Mouse (Mus musculus) ES-E14 (cell line): ENCODE results near the gene Polr1d. TPM values are rescaled to one million over a fixed set of nuclear protein-coding genes. Genes with fewer than 3 reads are reported as not detected.

Experiments used
- DNase-seq: peaks from one replicate; pipeline ENCODE4 v3.0.0-alpha.2; 2013; ENCODE audit warnings: low read depth, low spot score
- H3K27ac ChIP-seq: 2 replicates; pipeline ENCODE4 v1.5.1; 2012; ENCODE audit warnings: low read depth, mild to moderate bottlenecking, low read length, moderate library complexity, mixed read lengths; ENCODE audit not compliant: poor library complexity, insufficient read depth, severe bottlenecking
- H3K36me3 ChIP-seq: 2 replicates; pipeline ENCODE4 v1.6.1; 2012; ENCODE audit warnings: mild to moderate bottlenecking, low read length, moderate library complexity, mixed read lengths; ENCODE audit not compliant: control insufficient read depth, poor library complexity, insufficient read depth, severe bottlenecking
- H3K4me1 ChIP-seq, 2 experiments: fragments of 150-350 bp in 1 of 2; sonication (generic) in 1 of 2; 2 replicates each; pipeline ENCODE4 v1.6.1; 2012; ENCODE audit warnings: low read length in 2 of 2, mild to moderate bottlenecking in 1 of 2, mixed read lengths in 1 of 2; ENCODE audit not compliant: control insufficient read depth in 2 of 2, insufficient read depth in 2 of 2, poor library complexity in 1 of 2
- H3K4me3 ChIP-seq, 2 experiments: fragments of 150-350 bp in 1 of 2; sonication (generic) in 1 of 2; 2 replicates each; pipeline ENCODE4 v1.5.1; 2012; ENCODE audit warnings: low read length in 2 of 2, low read depth in 1 of 2, mild to moderate bottlenecking in 1 of 2, mixed read lengths in 1 of 2; ENCODE audit not compliant: insufficient read depth in 1 of 2, poor library complexity in 1 of 2, severe bottlenecking in 1 of 2
- H3K9ac ChIP-seq: 2 replicates; pipeline ENCODE4 v1.6.1; 2012; ENCODE audit warnings: low read depth, mild to moderate bottlenecking, low read length, mixed read lengths; ENCODE audit not compliant: poor library complexity, insufficient read depth, severe bottlenecking
- H3K9me3 ChIP-seq: fragments of 150-350 bp; sonication (generic); 2 replicates; pipeline ENCODE4 v1.6.1; 2012; ENCODE audit warnings: low read depth, mild to moderate bottlenecking, low read length; ENCODE audit not compliant: control insufficient read depth, insufficient read depth
- CHD2 ChIP-seq: IDR thresholded peaks from 2 replicates; pipeline ENCODE4 v1.6.1; 2014; ENCODE audit warnings: mild to moderate bottlenecking, low read depth, low read length, inconsistent platforms
- HCFC1 ChIP-seq: IDR thresholded peaks from 2 replicates; pipeline ENCODE4 v1.6.1; 2012; ENCODE audit warnings: low read length, inconsistent platforms, borderline replicate concordance; ENCODE audit not compliant: insufficient read depth
- MAFK ChIP-seq: IDR thresholded peaks from 2 replicates; pipeline ENCODE4 v1.6.1; 2014; ENCODE audit warnings: mild to moderate bottlenecking, low read depth, low read length, inconsistent platforms; ENCODE audit not compliant: insufficient read depth
- ZC3H11A ChIP-seq: IDR thresholded peaks from 2 replicates; pipeline ENCODE4 v1.6.1; 2012; ENCODE audit warnings: low read depth, mild to moderate bottlenecking, inconsistent platforms, low read length, borderline replicate concordance
- ZNF384 ChIP-seq: IDR thresholded peaks from 2 replicates; pipeline ENCODE4 v1.6.1; 2012; ENCODE audit warnings: low read depth, low read length, inconsistent platforms
- in situ Hi-C, 2 experiments: fragments of 600-800 bp; cut with MboI; formaldehyde crosslinking; loops; one replicate each; pipeline ENCODE4 v1.15.1; 2025; ENCODE audit warnings: low sequenced_read_pairs in 2 of 2, inconsistent platforms in 1 of 2; ENCODE audit not compliant: unreplicated experiment in 2 of 2
- total RNA-seq: library from RNA; depleted of rRNA; stranded (reverse); fragments of 300-350 nt; gene quantifications from 2 replicates; pipeline ENCODE4 v1.2.3, GENCODE M21; 2012

Polr1d gene
- total RNA-seq, 1 experiment: 160 TPM

- in situ Hi-C loops: loop anchor here in 1 of 2 experiments (25.0 kb wide), 1 partner anchor 123 kb away; no protein-coding TSS in a partner anchor
- H3K27ac ChIP-seq: no peak overlapping the region
- DNase-seq: no peak
- H3K4me3 ChIP-seq: no peak overlapping the region
- H3K4me1 ChIP-seq: peaks cover 0 to 4% of the 10 kb centered on the region in 2 experiments; a peak in 1 of 4 replicates
- H3K9me3 ChIP-seq: no peaks in the 10 kb centered on the region
- H3K36me3 ChIP-seq: peaks cover 6% of the 10 kb centered on the region; the same call in 1 of the 2 replicates
- no peak overlapping the region for H3K9ac ChIP-seq
- no peak for TF ChIP-seq CHD2
- TF ChIP-seq ZNF384: peak; percentile 84
Observed at GRCm38 (mm10) chr5:147114738-147115137, 37.9 kb downstream of the Polr1d start.

- no peak overlapping the region for H3K9ac ChIP-seq
- in situ Hi-C loops: loop anchor here in 1 of 2 experiments (25.0 kb wide), 1 partner anchor 122 kb away; no protein-coding TSS in a partner anchor
- TF ChIP-seq CHD2 (no peak), ZNF384 (no peak), HCFC1 (no peak), MAFK (no peak), ZC3H11A (no peak)
Observed at GRCm38 (mm10) chr5:147115631-147116030, 38.8 kb downstream of the Polr1d start.

GRCm38 (mm10) chr5:147117027-147117426, 40.2 kb downstream of the Polr1d start:
- Histone ChIP-seq H3K4me1 (no peaks in the 10 kb centered on the region), H3K9me3 (no peaks in the 10 kb centered on the region), H3K9ac (no peak overlapping the region), H3K4me3 (no peak overlapping the region), H3K27ac (no peak overlapping the region), H3K36me3 (no peaks in the 10 kb centered on the region)
- TF ChIP-seq ZC3H11A (no peak), ZNF384 (no peak), MAFK (no peak), CHD2 (no peak)
- DNase-seq: no peak
- in situ Hi-C loops: loop anchor here in 1 of 2 experiments (25.0 kb wide), 1 partner anchor 120 kb away; no protein-coding TSS in a partner anchor

More at GRCm38 (mm10) chr5:147115631-147116030, 38.8 kb downstream of the Polr1d start:
- no peak overlapping the region for H3K27ac ChIP-seq
- no peaks in the 10 kb centered on the region for H3K9me3 ChIP-seq
- DNase-seq: peak; percentile 38
- H3K4me3 ChIP-seq: no peak overlapping the region
- H3K36me3 ChIP-seq: peaks cover 6% of the 10 kb centered on the region; the same call in 1 of the 2 replicates
- no peaks in the 10 kb centered on the region for H3K4me1 ChIP-seq

DNA sequence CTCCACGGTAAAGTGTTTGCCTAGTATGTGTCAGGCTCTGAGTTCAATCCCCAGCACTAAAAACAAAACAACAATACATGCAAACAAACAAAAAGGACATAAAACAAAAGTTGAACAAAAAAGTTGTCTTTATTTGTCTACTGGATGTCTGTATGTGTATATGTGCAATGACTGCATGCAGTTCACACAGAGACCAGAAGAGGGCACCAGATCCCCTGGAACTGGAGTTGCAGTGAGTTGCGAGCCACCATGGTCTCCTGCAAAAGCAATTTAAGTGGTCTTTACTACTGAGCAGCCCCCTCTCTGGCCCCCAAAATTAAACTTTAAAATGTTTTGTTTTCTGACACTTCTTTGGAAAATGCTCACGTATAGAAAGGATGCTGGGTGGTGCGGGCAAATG, 44.3 kb downstream of the Polr1d start:
- in situ Hi-C loops: loop anchor here in 1 of 2 experiments (25.0 kb wide), 1 partner anchor 116 kb away; no protein-coding TSS in a partner anchor
- H3K9ac ChIP-seq: no peak overlapping the region
- peak; percentile 51 for DNase-seq

DNA sequence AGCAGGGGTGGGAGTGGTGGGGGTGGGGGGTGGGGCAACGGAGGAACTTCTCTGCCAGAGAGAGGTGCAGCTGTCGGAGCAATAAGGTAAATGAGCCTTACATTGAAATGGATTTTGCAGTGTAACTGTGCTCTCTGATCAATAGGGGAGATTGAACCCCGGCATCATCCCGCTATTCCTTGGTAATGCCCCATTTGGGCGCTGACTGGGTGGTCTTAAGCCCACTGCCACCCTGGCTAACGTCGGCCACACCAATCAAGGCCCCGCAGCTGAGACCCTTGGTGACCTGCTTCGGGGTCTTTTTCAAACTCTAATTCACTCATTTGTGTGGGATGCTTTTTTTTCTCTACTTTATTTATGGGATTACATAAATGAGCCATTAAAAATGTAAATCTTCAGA, 47.9 kb downstream of the Polr1d start:
- no peak for DNase-seq
- TF ChIP-seq ZNF384 (no peak), HCFC1 (no peak), MAFK (no peak), CHD2 (no peak), ZC3H11A (no peak)
- in situ Hi-C loops: loop anchor here in 1 of 2 experiments (25.0 kb wide), 1 partner anchor 113 kb away; no protein-coding TSS in a partner anchor
- H3K9ac ChIP-seq: no peak overlapping the region
- no peaks in the 10 kb centered on the region for H3K4me1 ChIP-seq
- H3K4me3 ChIP-seq: no peak overlapping the region
- H3K9me3 ChIP-seq: no peaks in the 10 kb centered on the region
- H3K27ac ChIP-seq: no peak overlapping the region
- no peaks in the 10 kb centered on the region for H3K36me3 ChIP-seq

More for the DNA sequence above, 44.3 kb downstream of the Polr1d start:
- Histone ChIP-seq H3K4me3 (no peak overlapping the region), H3K4me1 (no peaks in the 10 kb centered on the region), H3K36me3 (no peaks in the 10 kb centered on the region), H3K9me3 (no peaks in the 10 kb centered on the region), H3K27ac (no peak overlapping the region)
- TF ChIP-seq CHD2 (no peak), HCFC1 (no peak), ZC3H11A (peak; percentile 77; the same call in 1 of the 2 replicates), ZNF384 (no peak)
